In genomic region chr13:23577835-23578234, GRCm38 (mm10) we compare ENCODE assay signal across 22 mouse cellular contexts. TPM values are rescaled to one million over a fixed set of nuclear protein-coding genes. Genes with fewer than 3 reads are reported as not detected.
A peak's percentile ranks its signal among the peaks of the same experiment; 100 is the strongest.
DNase-seq lines count a peak whose midpoint lies in the region; ATAC-seq lines count a peak whose summit lies in the region.
"Had no signal": no experiment of that assay in that cellular context is flagged by ENCODE, and none has a peak within 500 bp of the region (broad histone marks: within the 10 kb centered on the region; RNA-seq: fewer than 3 reads in every experiment).

No protein-coding gene starts in this region.

- peak; percentile 41 for DNase-seq in intestine, embryonic 14.5 days (ENCODE audit: low spot score)
- DNase-seq in midbrain, embryonic 11.5 days (ENCODE audit: low spot score, missing footprints), result peak; percentile 84
- no peak for DNase-seq in right cerebral cortex, postnatal 36 days (ENCODE audit: low spot score in 2 of 2)
- no peak for DNase-seq in left cerebral cortex, adult 18-20 months (ENCODE audit: low spot score in 2 of 2)
- DNase-seq: adrenal gland, postnatal 25 days; cerebellum, adult 11-12 months; cerebellum, postnatal 25 days; gastrocnemius, postnatal 25 days; midbrain, embryonic 14.5 days; right cerebral cortex, postnatal 25 days; thymus, adult 18-20 months; thymus, postnatal 4 days had no signal

- no peak overlapping the region for H3K27ac ChIP-seq in intestine, embryonic 14.5 days (ENCODE audit: low read depth)
- H3K27ac ChIP-seq in intestine, embryonic 15.5 days, result no peak overlapping the region
- H3K27ac ChIP-seq in midbrain, embryonic 11.5 days (ENCODE audit: low read depth, low read length), result no peak overlapping the region; the same call in 1 of the 2 replicates
- H3K27ac ChIP-seq in midbrain, embryonic 15.5 days, result no peak overlapping the region
- H3K27ac ChIP-seq: neural tube, embryonic 15.5 days had no signal

- WGBS in intestine, embryonic 14.5 days, result 98% methylated on average over 1 of the region's 1 CpGs
- WGBS in intestine, embryonic 15.5 days, result 92% methylated on average over 1 of the region's 1 CpGs
- WGBS in midbrain, embryonic 11.5 days, result 100% methylated on average over 1 of the region's 1 CpGs
- WGBS in midbrain, embryonic 15.5 days, result 97% methylated on average over 1 of the region's 1 CpGs

- peak overlapping the region; percentile 76 for H3K4me3 ChIP-seq in erythroblast, embryonic 14.5 days (replicated peaks)
- H3K4me3 ChIP-seq in intestine, embryonic 14.5 days (ENCODE audit: low read depth, low read length), result no peak overlapping the region
- no peak overlapping the region for H3K4me3 ChIP-seq in intestine, embryonic 15.5 days (replicated peaks)
- H3K4me3 ChIP-seq in midbrain, embryonic 11.5 days (ENCODE audit: low read depth, low read length), result no peak overlapping the region
- H3K4me3 ChIP-seq in midbrain, embryonic 15.5 days, result no peak overlapping the region
- H3K4me3 ChIP-seq: neural tube, embryonic 15.5 days had no signal

- peaks cover 56% of the 10 kb centered on the region for H3K4me1 ChIP-seq in erythroblast, embryonic 14.5 days (ENCODE audit: control insufficient read depth)
- peaks cover 18% of the 10 kb centered on the region for H3K4me1 ChIP-seq in intestine, embryonic 14.5 days (replicated peaks; ENCODE audit: control insufficient read depth, insufficient read depth, low read length)
- peaks cover 6% of the 10 kb centered on the region; the same call in 1 of the 2 replicates for H3K4me1 ChIP-seq in intestine, embryonic 15.5 days (replicated peaks)
- H3K4me1 ChIP-seq in midbrain, embryonic 11.5 days (ENCODE audit: control insufficient read depth, insufficient read depth, low read length), result peaks cover 12% of the 10 kb centered on the region
- H3K4me1 ChIP-seq in midbrain, embryonic 15.5 days, result peaks cover 42% of the 10 kb centered on the region

- no peaks in the 10 kb centered on the region for H3K9me3 ChIP-seq in erythroblast, embryonic 14.5 days (ENCODE audit: control insufficient read depth, low read length)
- no peaks in the 10 kb centered on the region for H3K9me3 ChIP-seq in intestine, embryonic 14.5 days (ENCODE audit: control insufficient read depth, low read length)
- H3K9me3 ChIP-seq in intestine, embryonic 15.5 days, result no peaks in the 10 kb centered on the region
- H3K9me3 ChIP-seq in midbrain, embryonic 11.5 days (ENCODE audit: control insufficient read depth, low read length), result no peaks in the 10 kb centered on the region
- no peaks in the 10 kb centered on the region for H3K9me3 ChIP-seq in midbrain, embryonic 15.5 days
- H3K9me3 ChIP-seq: kidney, embryonic 15.5 days; neural tube, embryonic 15.5 days; stomach, embryonic 15.5 days had no signal

- H3K9ac ChIP-seq in intestine, embryonic 14.5 days (ENCODE audit: low read length), result no peak overlapping the region
- H3K9ac ChIP-seq in intestine, embryonic 15.5 days, result no peak overlapping the region
- H3K9ac ChIP-seq in midbrain, embryonic 11.5 days (ENCODE audit: low read length), result no peak overlapping the region
- no peak overlapping the region for H3K9ac ChIP-seq in midbrain, embryonic 15.5 days
- H3K9ac ChIP-seq: kidney, embryonic 15.5 days; neural tube, embryonic 15.5 days; stomach, embryonic 15.5 days had no signal

- H3K27me3 ChIP-seq in erythroblast, embryonic 14.5 days (ENCODE audit: control insufficient read depth), result no peaks in the 10 kb centered on the region
- no peaks in the 10 kb centered on the region for H3K27me3 ChIP-seq in intestine, embryonic 14.5 days (replicated peaks; ENCODE audit: control insufficient read depth, insufficient read depth, low read length)
- H3K27me3 ChIP-seq in intestine, embryonic 15.5 days (replicated peaks), result no peaks in the 10 kb centered on the region
- H3K27me3 ChIP-seq in midbrain, embryonic 11.5 days (ENCODE audit: control insufficient read depth, insufficient read depth, low read length), result no peaks in the 10 kb centered on the region
- no peaks in the 10 kb centered on the region for H3K27me3 ChIP-seq in midbrain, embryonic 15.5 days (replicated peaks)
- H3K27me3 ChIP-seq: CH12.LX; kidney, embryonic 15.5 days; neural tube, embryonic 15.5 days; stomach, embryonic 15.5 days had no signal

- no peak overlapping the region for H3K4me2 ChIP-seq in intestine, embryonic 14.5 days (ENCODE audit: low read length)
- no peak overlapping the region for H3K4me2 ChIP-seq in intestine, embryonic 15.5 days (replicated peaks)
- H3K4me2 ChIP-seq in midbrain, embryonic 11.5 days, result no peak overlapping the region
- H3K4me2 ChIP-seq in midbrain, embryonic 15.5 days, result no peak overlapping the region

- ATAC-seq in erythroblast, adult 5-6 weeks (replicated peaks; ENCODE audit: low FRiP score, poor library complexity, severe bottlenecking), result no peak
- no peak for ATAC-seq in intestine, embryonic 14.5 days (replicated peaks; ENCODE audit: low FRiP score, low TSS enrichment, low read depth)
- ATAC-seq in intestine, embryonic 15.5 days, result no peak
- no peak for ATAC-seq in midbrain, embryonic 11.5 days (ENCODE audit: low FRiP score)
- no peak for ATAC-seq in midbrain, embryonic 15.5 days (replicated peaks)
- ATAC-seq: inflammation-experienced regulatory T-cells, adult 6 months; lung, postnatal 0 days had no signal

- H3K36me3 ChIP-seq in erythroblast, embryonic 14.5 days (ENCODE audit: control insufficient read depth), result peaks cover 11% of the 10 kb centered on the region
- no peaks in the 10 kb centered on the region for H3K36me3 ChIP-seq in intestine, embryonic 14.5 days (ENCODE audit: control insufficient read depth, insufficient read depth, low read length)
- H3K36me3 ChIP-seq in intestine, embryonic 15.5 days, result no peaks in the 10 kb centered on the region
- H3K36me3 ChIP-seq in midbrain, embryonic 11.5 days (ENCODE audit: control insufficient read depth, insufficient read depth, low read length), result no peaks in the 10 kb centered on the region
- no peaks in the 10 kb centered on the region for H3K36me3 ChIP-seq in midbrain, embryonic 15.5 days (replicated peaks)
- H3K36me3 ChIP-seq: kidney, embryonic 15.5 days; neural tube, embryonic 15.5 days; stomach, embryonic 15.5 days had no signal

RNA-seq across cellular contexts. Expression of gene Hist1h3d, which starts 2.3 kb away (rescaled TPM):
- 1.6 and 4.7 TPM in 2 replicates for polyA plus RNA-seq in erythroblast, embryonic 14.5 days (2012)
- 52.8 and 69.6 TPM in 2 replicates for total RNA-seq in erythroblast, adult 5-6 weeks (2015; ENCODE audit: low replicate concordance)
- total RNA-seq in erythroblast, adult 5-6 weeks (2017; ENCODE audit: low replicate concordance), result 50.4 and 63.8 TPM in 2 replicates
- polyA plus RNA-seq in intestine, embryonic 14.5 days (2014; fragmentation: Nextera tagmentation; extraction: Ambion mirVana), result 9.6 and 12.5 TPM in 2 replicates
- polyA plus RNA-seq in intestine, embryonic 15.5 days (2015; fragmentation: Nextera tagmentation; extraction: Ambion mirVana), result 5.2 and 6.2 TPM in 2 replicates
- 7.4 and 9.8 TPM in 2 replicates for polyA plus RNA-seq in midbrain, embryonic 11.5 days (2014; fragmentation: Nextera tagmentation; extraction: Ambion mirVana)
- polyA plus RNA-seq in midbrain, embryonic 15.5 days (2015; fragmentation: Nextera tagmentation; extraction: Ambion mirVana), result 0.82 and 1.2 TPM in 2 replicates
- 10 to 100 TPM in 1 of 2 experiments, 1 to 10 TPM in 1; 9.3 to 10.4 TPM for total RNA-seq in left cerebral cortex, adult 18-20 months (2021)

RNA-seq across cellular contexts. Expression of gene Hist1h4d, which starts 3.6 kb away (rescaled TPM):
- 5.1 and 11.8 TPM in 2 replicates for polyA plus RNA-seq in erythroblast, embryonic 14.5 days (2012)
- 243 and 262 TPM in 2 replicates for total RNA-seq in erythroblast, adult 5-6 weeks (2015; ENCODE audit: low replicate concordance)
- 403 and 449 TPM in 2 replicates for total RNA-seq in erythroblast, adult 5-6 weeks (2017; ENCODE audit: low replicate concordance)
- 111 and 114 TPM in 2 replicates for polyA plus RNA-seq in intestine, embryonic 14.5 days (2014; fragmentation: Nextera tagmentation; extraction: Ambion mirVana)
- polyA plus RNA-seq in intestine, embryonic 15.5 days (2015; fragmentation: Nextera tagmentation; extraction: Ambion mirVana), result 98.7 and 101 TPM in 2 replicates
- polyA plus RNA-seq in midbrain, embryonic 11.5 days (2014; fragmentation: Nextera tagmentation; extraction: Ambion mirVana), result 99.4 and 124 TPM in 2 replicates
- polyA plus RNA-seq in midbrain, embryonic 15.5 days (2015; fragmentation: Nextera tagmentation; extraction: Ambion mirVana), result 34.2 and 34.9 TPM in 2 replicates
- total RNA-seq in left cerebral cortex, adult 18-20 months (2021), result 100 to 1,000 TPM; 166 to 191 TPM

RNA-seq across cellular contexts. Expression of gene Hist1h2ad, which starts 3.7 kb away (rescaled TPM):
- 5.1 and 8.3 TPM in 2 replicates for polyA plus RNA-seq in erythroblast, embryonic 14.5 days (2012)
- not detected in 2 replicates for total RNA-seq in erythroblast, adult 5-6 weeks (2015; ENCODE audit: low replicate concordance)
- total RNA-seq in erythroblast, adult 5-6 weeks (2017; ENCODE audit: low replicate concordance), result 370 and 678 TPM in 2 replicates
- polyA plus RNA-seq in intestine, embryonic 14.5 days (2014; fragmentation: Nextera tagmentation; extraction: Ambion mirVana), result 2.2 and 4.2 TPM in 2 replicates
- 1.8 and 3.0 TPM in 2 replicates for polyA plus RNA-seq in intestine, embryonic 15.5 days (2015; fragmentation: Nextera tagmentation; extraction: Ambion mirVana)
- polyA plus RNA-seq in midbrain, embryonic 11.5 days (2014; fragmentation: Nextera tagmentation; extraction: Ambion mirVana), result 1.9 and 2.2 TPM in 2 replicates
- 1.6 TPM in 1 of 2 replicates, not detected in the other for polyA plus RNA-seq in midbrain, embryonic 15.5 days (2015; fragmentation: Nextera tagmentation; extraction: Ambion mirVana)
- 10 to 100 TPM in 1 of 2 experiments, 1 to 10 TPM in 1; 6.3 to 11.0 TPM for total RNA-seq in left cerebral cortex, adult 18-20 months (2021)
- polyA plus RNA-seq: neural tube, embryonic 15.5 days had no signal

RNA-seq across cellular contexts. Expression of gene Hist1h2bf, which starts 3.8 kb away (rescaled TPM):
- polyA plus RNA-seq in erythroblast, embryonic 14.5 days (2012), result 6.6 and 15.6 TPM in 2 replicates
- 208 and 222 TPM in 2 replicates for total RNA-seq in erythroblast, adult 5-6 weeks (2015; ENCODE audit: low replicate concordance)
- total RNA-seq in erythroblast, adult 5-6 weeks (2017; ENCODE audit: low replicate concordance), result 253 and 407 TPM in 2 replicates
- polyA plus RNA-seq in intestine, embryonic 14.5 days (2014; fragmentation: Nextera tagmentation; extraction: Ambion mirVana), result 7.0 and 7.1 TPM in 2 replicates
- 4.2 and 4.5 TPM in 2 replicates for polyA plus RNA-seq in intestine, embryonic 15.5 days (2015; fragmentation: Nextera tagmentation; extraction: Ambion mirVana)
- polyA plus RNA-seq in midbrain, embryonic 11.5 days (2014; fragmentation: Nextera tagmentation; extraction: Ambion mirVana), result 2.6 and 4.9 TPM in 2 replicates
- 1.3 and 1.5 TPM in 2 replicates for polyA plus RNA-seq in midbrain, embryonic 15.5 days (2015; fragmentation: Nextera tagmentation; extraction: Ambion mirVana)
- total RNA-seq in left cerebral cortex, adult 18-20 months (2021), result 10 to 100 TPM; 14.7 to 26.1 TPM
- polyA plus RNA-seq: inflammation-experienced regulatory T-cells, adult 6 months; neural tube, embryonic 15.5 days had no signal

RNA-seq across cellular contexts. Expression of gene Hist1h2bg, which starts 6.6 kb away (rescaled TPM):
- 14.5 and 18.7 TPM in 2 replicates for polyA plus RNA-seq in erythroblast, embryonic 14.5 days (2012)
- 170 and 206 TPM in 2 replicates for total RNA-seq in erythroblast, adult 5-6 weeks (2015; ENCODE audit: low replicate concordance)
- 470 and 670 TPM in 2 replicates for total RNA-seq in erythroblast, adult 5-6 weeks (2017; ENCODE audit: low replicate concordance)
- 6.1 and 7.6 TPM in 2 replicates for polyA plus RNA-seq in intestine, embryonic 14.5 days (2014; fragmentation: Nextera tagmentation; extraction: Ambion mirVana)
- 7.1 and 11.5 TPM in 2 replicates for polyA plus RNA-seq in intestine, embryonic 15.5 days (2015; fragmentation: Nextera tagmentation; extraction: Ambion mirVana)
- polyA plus RNA-seq in midbrain, embryonic 11.5 days (2014; fragmentation: Nextera tagmentation; extraction: Ambion mirVana), result 3.9 and 6.2 TPM in 2 replicates
- polyA plus RNA-seq in midbrain, embryonic 15.5 days (2015; fragmentation: Nextera tagmentation; extraction: Ambion mirVana), result 2.6 and 4.0 TPM in 2 replicates
- 10 to 100 TPM; 61.6 to 70.8 TPM for total RNA-seq in left cerebral cortex, adult 18-20 months (2021)

Comparison
In these comparisons a context has a peak if more than half of its experiments do, and no peak if none do; other contexts are left out.
1. DNase-seq: peak in intestine, embryonic 14.5 days (single experiment) and midbrain, embryonic 11.5 days (single experiment); none in right cerebral cortex, postnatal 36 days (0 of 2) and left cerebral cortex, adult 18-20 months (0 of 2).